Mouse (Mus musculus) kidney, adult 2 months (tissue): ENCODE measurements around the gene Tnfrsf13b.

ENCODE experiments used
- CTCF ChIP-seq: fragments of 200-500 bp; conservative IDR thresholded peaks from 2 replicates; pipeline ENCODE4 v1.5.1; 2011; ENCODE audit warnings: low read depth, mild to moderate bottlenecking, control low read depth, low read length, moderate library complexity, mixed read lengths; ENCODE audit not compliant: insufficient read depth, insufficient read length
- POLR2A ChIP-seq: fragments of 200-500 bp; IDR thresholded peaks from one replicate; pipeline ENCODE4 v1.6.1; 2011; ENCODE audit warnings: low read depth, low read length, control low read depth

DNA sequence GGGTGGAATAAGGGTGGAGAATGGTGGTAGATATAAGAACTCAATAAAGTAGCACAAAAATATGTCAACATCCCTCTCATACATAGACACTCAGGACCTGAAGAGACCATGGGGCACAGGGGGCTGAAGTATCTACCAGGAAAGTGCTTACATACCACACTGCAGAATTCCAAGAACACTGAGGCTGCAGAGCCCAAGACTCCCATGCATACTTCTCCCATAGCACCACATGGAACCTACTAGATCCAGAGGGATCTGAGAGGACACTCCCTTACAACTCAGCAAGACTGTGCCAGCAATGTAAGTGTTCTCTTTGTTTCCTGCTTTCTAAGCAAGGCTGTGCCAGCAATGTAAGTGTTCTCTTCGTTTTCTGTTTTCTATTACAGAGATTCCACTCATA is 57.3 kb downstream of the Tnfrsf13b start:
- TF ChIP-seq CTCF (no peak), POLR2A (no peak)
